Mouse (Mus musculus): Measurements from ENCODE around the gene Zfhx2. TPM values are rescaled to one million over a fixed set of nuclear protein-coding genes. Genes with fewer than 3 reads are reported as not detected.
"Not testable (repeated sequence)": the region's sequence is repeated elsewhere in the genome, so short reads cannot be mapped to it uniquely, and the experiment has no call there.

The Zfhx2 gene
- total RNA-seq, 2 experiments from 2014 or later, result 2.9 to 3.8 TPM

- DNase-seq, result no peak
Measured at GRCm38 (mm10) chr14:55077481-55078365, 14.4 kb downstream of the Zfhx2 start.

- DNase-seq, result no peak
Measured at GRCm38 (mm10) chr14:55076956-55077355, 15.2 kb downstream of the Zfhx2 start.

- DNase-seq, result peak; percentile 55
Measured at GRCm38 (mm10) chr14:55076224-55076623, 15.9 kb downstream of the Zfhx2 start.

- DNase-seq, result no peak
Measured at GRCm38 (mm10) chr14:55074416-55074815, 17.7 kb downstream of the Zfhx2 start.

- no peak for DNase-seq
Measured at GRCm38 (mm10) chr14:55071756-55072155, 20.4 kb downstream of the Zfhx2 start.

GRCm38 (mm10) chr14:55066042-55066441, 26.1 kb downstream of the Zfhx2 start:
- DNase-seq, result no peak

- DNase-seq, result no peak
Measured at GRCm38 (mm10) chr14:55065391-55065790, 26.7 kb downstream of the Zfhx2 start.

- DNase-seq, result no peak
Measured at GRCm38 (mm10) chr14:55064481-55065370, 27.4 kb downstream of the Zfhx2 start.

- no peak for DNase-seq
Measured at GRCm38 (mm10) chr14:55063581-55064381, 28.3 kb downstream of the Zfhx2 start.

GRCm38 (mm10) chr14:55063117-55063516, 29.0 kb downstream of the Zfhx2 start:
- DNase-seq, result no peak

GRCm38 (mm10) chr14:55062626-55063025, 29.5 kb downstream of the Zfhx2 start:
- DNase-seq, result no peak

- DNase-seq, result no peak
Measured at GRCm38 (mm10) chr14:55061845-55062244, 30.3 kb downstream of the Zfhx2 start.

- no peak for DNase-seq
Measured at GRCm38 (mm10) chr14:55059931-55060330, 32.2 kb downstream of the Zfhx2 start.

GRCm38 (mm10) chr14:55059009-55059408, 33.1 kb downstream of the Zfhx2 start:
- no peak for DNase-seq

- peak; percentile 83 for DNase-seq
Measured at GRCm38 (mm10) chr14:55055167-55055834, 36.8 kb downstream of the Zfhx2 start.

GRCm38 (mm10) chr14:55054191-55054749, 37.9 kb downstream of the Zfhx2 start:
- DNase-seq, result no peak

- DNase-seq, result no peak
Measured at GRCm38 (mm10) chr14:55053708-55054190, 38.4 kb downstream of the Zfhx2 start.

GRCm38 (mm10) chr14:55053050-55053449, 39.1 kb downstream of the Zfhx2 start:
- DNase-seq, result no peak

GRCm38 (mm10) chr14:55052496-55052895, 39.6 kb downstream of the Zfhx2 start:
- no peak for DNase-seq

GRCm38 (mm10) chr14:55047971-55048531, 44.1 kb downstream of the Zfhx2 start:
- DNase-seq, result no peak

GRCm38 (mm10) chr14:55043694-55044093, 48.4 kb downstream of the Zfhx2 start:
- not testable (repeated sequence) for DNase-seq

Data from heart, postnatal 4 days (tissue).